In the genomic region with DNA sequence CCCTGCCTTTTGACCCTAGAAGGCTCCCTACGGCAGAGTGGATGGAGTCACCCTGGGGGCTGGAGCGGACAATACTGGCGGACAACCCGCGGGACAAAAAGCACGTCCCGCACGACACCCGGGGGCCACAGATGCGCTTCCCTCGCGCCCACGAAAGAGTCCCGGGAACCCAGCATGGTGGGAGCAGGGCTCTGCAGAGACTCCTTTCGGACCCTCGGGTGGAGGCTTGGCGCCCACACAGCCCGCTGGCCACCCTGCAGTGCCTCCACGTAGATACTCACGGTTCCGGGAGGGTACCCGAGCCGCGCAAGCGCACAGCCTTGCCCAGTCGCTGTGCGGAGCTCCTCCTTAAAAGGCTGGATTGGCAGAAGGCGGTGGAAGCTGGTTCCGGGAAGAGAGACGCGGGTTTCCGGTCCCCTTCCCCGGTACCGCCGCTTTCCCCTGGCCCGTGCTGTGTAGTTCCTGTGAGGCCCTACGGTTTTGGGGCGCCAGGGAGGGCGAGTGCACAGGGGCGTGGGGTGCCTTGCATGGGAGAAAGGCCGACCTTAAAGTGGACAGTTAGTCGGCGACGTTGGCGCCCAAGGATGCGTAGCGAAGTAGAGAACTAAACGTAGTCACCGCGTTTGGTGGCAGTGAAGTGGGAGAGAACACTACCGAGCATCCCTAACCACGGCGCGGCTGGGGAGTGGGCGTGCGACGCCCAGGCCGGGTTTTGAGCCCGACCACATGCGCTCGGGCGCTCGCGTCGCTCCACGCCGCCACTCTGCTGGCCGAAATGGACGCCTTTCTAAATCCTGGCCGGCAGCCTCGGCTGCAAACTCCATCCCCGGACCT, we compare ENCODE assay signal across 8 mouse cellular contexts. TPM values are rescaled to one million over a fixed set of nuclear protein-coding genes. Genes with fewer than 3 reads are reported as not detected.
DNase-seq lines count a peak whose midpoint lies in the region; ATAC-seq lines count a peak whose summit lies in the region.

A gene (minus strand): TSS at position 362 of the 834 bp plus-strand sequence.

- peaks cover 30% of the 10 kb centered on the region for H3K36me3 ChIP-seq in hindbrain, embryonic 10.5 days

- H3K4me1 ChIP-seq in hindbrain, embryonic 10.5 days (replicated peaks): peaks cover 28% of the 10 kb centered on the region

- H3K27me3 ChIP-seq in hindbrain, embryonic 10.5 days (ENCODE audit: insufficient read depth, poor library complexity, severe bottlenecking): no peaks in the 10 kb centered on the region

- H3K4me3 ChIP-seq in hindbrain, embryonic 10.5 days: peak within 1 kb of the TSS; percentile 82

- DNase-seq in MEL-GATA-1-ER (ENCODE audit: extremely low read depth, low read depth): peak; percentile 78
- DNase-seq in cerebellum, adult 8-10 months: peak; percentile 91
- peak; percentile 90 for DNase-seq in hindbrain, embryonic 10.5 days (ENCODE audit: low spot score)
- DNase-seq in layer of hippocampus, postnatal 10 days (ENCODE audit: low spot score in 2 of 2): peak; percentile 91 to 93
- DNase-seq in lung, postnatal 10 days: peak; percentile 96
- peak; percentile 90 for DNase-seq in ovary, postnatal 36 days (ENCODE audit: low spot score)
- peak; percentile 79 for DNase-seq in thymus, postnatal 25 days

- ATAC-seq in frontal cortex, adult (ENCODE audit: low TSS enrichment): peak; percentile 87

- under 1% methylated on average over 72 of the region's 72 CpGs for WGBS in hindbrain, embryonic 10.5 days

- peak within 1 kb of the TSS; percentile 98 for H3K27ac ChIP-seq in hindbrain, embryonic 10.5 days

- H3K9me3 ChIP-seq in hindbrain, embryonic 10.5 days: no peaks in the 10 kb centered on the region

RNA-seq across cellular contexts. Expression of the gene that starts here (rescaled TPM):
- 19.9 and 22.9 TPM in 2 replicates for polyA plus RNA-seq in hindbrain, embryonic 10.5 days (2016; fragmentation: Nextera tagmentation; extraction: Ambion mirVana)
- total RNA-seq in layer of hippocampus, postnatal 10 days (2021): 10 to 100 TPM in 1 of 2 experiments, 1 to 10 TPM in 1; 8.1 to 11.9 TPM

Comparison
In these comparisons a context has a peak if more than half of its experiments do, and no peak if none do; other contexts are left out.
1. Peak in every context shown above with its lines: DNase-seq, ATAC-seq, H3K4me3 ChIP-seq and H3K27ac ChIP-seq.